Mouse (Mus musculus) myocyte (in vitro differentiated cells): ENCODE measurements around the gene Hbs1l.

Experiments used
- CEBPB ChIP-seq: IDR thresholded peaks from 2 replicates; pipeline ENCODE4 v1.6.1; 2011; ENCODE audit warnings: mild to moderate bottlenecking, moderate library complexity; ENCODE audit not compliant: poor library complexity, insufficient read depth, severe bottlenecking
- E2F4 ChIP-seq: IDR thresholded peaks from one replicate; pipeline ENCODE4 v1.6.1; 2011; ENCODE audit warnings: mild to moderate bottlenecking, control low read depth, moderate library complexity; ENCODE audit not compliant: insufficient read depth
- MAX ChIP-seq: IDR thresholded peaks from one replicate; pipeline ENCODE4 v1.6.1; 2011; ENCODE audit warnings: low read depth, mild to moderate bottlenecking, control low read depth
- MYOD1 ChIP-seq, 3 experiments: IDR thresholded peaks; one replicate each; pipeline ENCODE4 v1.6.1; 2011; ENCODE audit warnings: control low read depth in 2 of 3, low read depth in 2 of 3, mild to moderate bottlenecking in 2 of 3, moderate library complexity in 1 of 3; ENCODE audit not compliant: insufficient read length in 2 of 3, control insufficient read depth in 1 of 3
- MYOG ChIP-seq, 3 experiments: IDR thresholded peaks; one replicate each; pipeline ENCODE4 v1.6.1; 2011; ENCODE audit warnings: control low read depth in 2 of 3, low read depth in 2 of 3, mild to moderate bottlenecking in 2 of 3; ENCODE audit not compliant: insufficient read length in 2 of 3, control insufficient read depth in 1 of 3, insufficient read depth in 1 of 3
- POLR2A ChIP-seq: IDR thresholded peaks from one replicate; pipeline ENCODE4 v1.6.1; 2011; ENCODE audit warnings: low read depth, mild to moderate bottlenecking, control low read depth, moderate library complexity; ENCODE audit not compliant: insufficient read length
- POLR2AphosphoS2 ChIP-seq: IDR thresholded peaks from one replicate; pipeline ENCODE4 v1.6.1; 2011; ENCODE audit warnings: low read depth, control low read depth; ENCODE audit not compliant: insufficient read length
- REST ChIP-seq: IDR thresholded peaks from one replicate; pipeline ENCODE4 v1.6.1; 2011; ENCODE audit warnings: mild to moderate bottlenecking, control low read depth, moderate library complexity; ENCODE audit not compliant: insufficient read depth, insufficient read length
- TCF12 ChIP-seq: IDR thresholded peaks from one replicate; pipeline ENCODE4 v1.6.1; 2011; ENCODE audit warnings: mild to moderate bottlenecking, control low read depth; ENCODE audit not compliant: poor library complexity, insufficient read depth, severe bottlenecking
- TCF3 ChIP-seq: IDR thresholded peaks from one replicate; pipeline ENCODE4 v1.6.1; 2011; ENCODE audit warnings: low read depth, control low read depth; ENCODE audit not compliant: insufficient read length
- USF1 ChIP-seq: IDR thresholded peaks from one replicate; pipeline ENCODE4 v1.6.1; 2011; ENCODE audit warnings: low read depth, mild to moderate bottlenecking, control low read depth, moderate library complexity

DNA sequence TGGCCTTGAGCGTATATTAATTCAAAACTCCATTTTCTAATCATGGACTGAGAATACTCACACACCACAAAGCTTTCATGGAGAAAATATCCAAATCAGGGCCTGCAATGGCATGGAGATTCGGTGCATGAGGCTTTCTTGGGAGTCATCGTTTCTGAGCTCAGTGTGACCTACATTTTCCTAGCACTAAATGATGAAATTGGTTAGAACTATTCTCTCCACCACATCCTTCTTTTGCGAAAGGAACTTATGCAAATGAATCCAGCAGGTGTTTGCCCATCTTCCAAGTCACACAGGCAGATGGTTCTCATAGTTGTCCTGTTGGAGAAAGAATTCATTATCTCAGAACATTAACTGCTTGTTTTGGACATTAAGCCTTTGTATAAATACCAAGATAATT, 94.7 kb downstream of the Hbs1l start:
- TF ChIP-seq MYOD1 (IDR thresholded peaks at IDR 0.05; ENCODE audit: control insufficient read depth in 1 of 3, insufficient read length in 2 of 3, low read depth in 2 of 3), result no peak
- TF ChIP-seq USF1, result no peak
- no peak for TF ChIP-seq TCF12
- no peak for TF ChIP-seq POLR2A
- TF ChIP-seq MYOG (IDR thresholded peaks at IDR 0.05; ENCODE audit: control insufficient read depth in 1 of 3, insufficient read depth in 1 of 3, insufficient read length in 2 of 3, low read depth in 2 of 3), result no peak
- no peak for TF ChIP-seq E2F4
- no peak for TF ChIP-seq MAX
- no peak for TF ChIP-seq CEBPB
- no peak for TF ChIP-seq POLR2AphosphoS2
- TF ChIP-seq TCF3, result no peak
- TF ChIP-seq REST, result no peak
